Mouse (Mus musculus) adrenal gland, adult 18-20 months (tissue): ENCODE data around the gene Galnt2. TPM values are rescaled to one million over a fixed set of nuclear protein-coding genes. Genes with fewer than 3 reads are reported as not detected.

Experiments
- DNase-seq, 2 experiments: peaks; one replicate each; pipeline ENCODE4 v3.0.0; 2021 to 2022; ENCODE audit warnings: low spot score in 2 of 2
- total RNA-seq, 2 experiments: library from RNA; stranded (reverse); gene quantifications; 1 replicate in 1 of 2; 2 replicates in 1 of 2; pipeline ENCODE4 v1.2.3; 2021

Galnt2 gene
- total RNA-seq, 2 experiments from 2014 or later: 54.3 to 63.6 TPM

GRCm38 (mm10) chr8:124316466-124317136 is 85.4 kb downstream of the Galnt2 start:
- peak in 1 of 2 experiments; percentile 35 for DNase-seq

- DNase-seq: no peak
Observed at GRCm38 (mm10) chr8:124317191-124317682, 86.0 kb downstream of the Galnt2 start.

DNA sequence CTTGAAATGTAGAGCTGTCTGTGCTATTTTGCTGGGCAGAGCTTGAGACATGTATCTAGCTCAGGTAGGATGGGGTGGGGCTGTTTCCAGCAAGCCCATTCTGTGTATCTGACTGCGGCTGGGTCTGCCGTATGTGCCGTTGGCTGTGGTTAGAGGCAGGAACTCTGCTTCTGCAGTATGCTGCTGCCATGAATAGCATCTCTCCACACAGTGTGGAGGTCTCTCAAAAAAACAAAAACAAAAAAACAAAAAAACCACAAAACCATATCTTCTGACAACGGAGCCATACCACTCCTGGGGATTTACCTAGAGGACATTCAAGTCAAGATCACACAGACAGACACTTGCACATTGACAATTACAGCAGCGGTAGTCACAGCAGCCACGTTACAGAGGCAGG is 86.6 kb downstream of the Galnt2 start:
- DNase-seq: no peak

DNA sequence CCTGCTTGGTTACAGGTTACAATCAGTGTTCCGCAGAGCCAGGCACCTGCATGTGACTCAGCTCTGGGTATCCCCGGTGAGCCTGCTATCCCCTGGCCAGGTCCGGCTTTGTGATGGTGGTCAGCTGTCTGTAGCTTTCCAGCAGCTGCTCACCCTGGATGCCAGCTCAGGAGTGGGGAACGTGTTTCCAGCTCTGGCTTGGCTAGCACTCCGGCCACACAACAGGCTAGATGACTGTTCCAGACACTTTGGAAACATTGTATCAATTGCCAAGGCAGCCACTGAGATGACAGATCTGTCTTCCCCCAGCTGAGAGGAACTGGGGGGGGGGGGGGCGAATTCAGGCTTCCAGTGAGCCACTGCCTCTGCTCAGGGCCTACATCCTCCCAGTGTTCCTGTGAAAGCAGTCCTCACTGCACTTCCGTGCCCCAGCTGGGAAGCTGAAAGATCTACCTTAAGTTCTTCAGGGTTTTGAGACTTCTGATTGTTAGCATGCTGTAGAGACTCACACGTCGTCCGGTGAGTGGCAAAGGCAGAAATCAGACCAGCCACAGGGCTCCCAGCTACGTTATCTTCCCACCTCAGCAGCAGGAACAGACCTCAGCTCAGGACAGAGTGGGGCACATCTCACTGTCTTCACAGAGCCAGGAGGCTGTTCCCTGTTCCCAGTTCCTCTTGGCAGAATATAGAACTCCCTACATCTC is 87.6 kb downstream of the Galnt2 start:
- DNase-seq: no peak

GRCm38 (mm10) chr8:124319316-124319652 is 88.1 kb downstream of the Galnt2 start:
- DNase-seq: no peak

GRCm38 (mm10) chr8:124321227-124321840 is 90.1 kb downstream of the Galnt2 start:
- no peak for DNase-seq

DNA sequence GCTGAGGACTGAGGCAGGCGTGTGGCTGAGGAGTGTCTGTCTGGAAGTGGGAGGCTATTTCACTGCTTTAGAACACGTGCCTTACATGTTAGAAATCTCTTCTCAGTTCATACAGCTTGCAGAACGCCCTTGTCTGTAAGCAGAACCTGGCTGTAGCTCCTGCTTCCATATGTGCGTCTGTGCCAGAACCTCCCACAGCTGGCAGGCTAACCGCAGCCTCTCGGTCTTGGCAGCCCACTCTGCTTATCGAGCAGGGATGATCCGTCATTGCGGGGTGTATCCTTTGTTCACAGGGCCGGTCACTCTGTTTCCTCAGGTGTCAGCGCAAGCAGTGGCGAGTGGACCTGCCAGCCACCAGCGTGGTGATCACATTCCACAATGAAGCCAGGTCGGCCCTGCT is 92.2 kb downstream of the Galnt2 start:
- no peak for DNase-seq

DNA sequence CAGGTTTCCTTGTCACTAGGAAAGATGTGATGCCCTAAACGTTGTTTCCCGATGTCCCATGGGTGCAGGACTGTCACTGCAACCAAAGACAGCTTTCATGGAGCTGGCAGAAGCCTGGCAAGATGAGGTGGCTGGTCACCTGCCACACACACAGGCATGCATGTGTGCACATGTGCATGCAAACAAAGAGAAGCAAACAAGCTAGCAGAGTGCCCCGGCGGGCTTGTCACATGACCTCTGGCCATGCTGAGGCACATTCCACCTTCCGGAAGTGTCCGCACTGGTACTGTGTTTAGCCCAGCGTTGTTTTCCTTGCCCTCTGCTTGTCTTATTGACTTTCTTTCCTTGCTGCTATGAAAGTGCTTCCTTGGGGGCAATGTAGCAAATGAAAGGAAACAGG is 97.1 kb downstream of the Galnt2 start:
- DNase-seq: no peak

GRCm38 (mm10) chr8:124329690-124330089 is 98.5 kb downstream of the Galnt2 start:
- DNase-seq: no peak

DNA sequence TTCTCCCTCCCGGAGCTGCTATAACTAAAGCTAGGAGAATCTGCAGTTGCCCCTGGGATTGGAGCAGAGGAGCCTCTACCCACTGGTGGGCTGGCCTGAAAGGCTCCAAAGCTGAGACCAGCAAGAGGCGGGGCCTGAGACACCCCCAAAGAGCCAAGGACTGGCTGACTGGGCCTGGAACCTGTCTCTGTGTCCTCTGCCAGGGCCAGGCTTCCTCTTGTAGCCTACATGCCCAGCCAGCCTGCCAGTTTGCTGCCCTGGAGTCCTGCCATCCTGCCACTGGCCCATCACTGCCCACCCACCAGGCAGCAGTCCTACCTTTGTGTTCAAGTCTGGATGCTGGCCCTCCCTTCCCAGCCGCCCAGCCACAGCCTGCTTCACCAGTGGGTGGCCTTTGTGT is 99.2 kb downstream of the Galnt2 start:
- no peak for DNase-seq

DNA sequence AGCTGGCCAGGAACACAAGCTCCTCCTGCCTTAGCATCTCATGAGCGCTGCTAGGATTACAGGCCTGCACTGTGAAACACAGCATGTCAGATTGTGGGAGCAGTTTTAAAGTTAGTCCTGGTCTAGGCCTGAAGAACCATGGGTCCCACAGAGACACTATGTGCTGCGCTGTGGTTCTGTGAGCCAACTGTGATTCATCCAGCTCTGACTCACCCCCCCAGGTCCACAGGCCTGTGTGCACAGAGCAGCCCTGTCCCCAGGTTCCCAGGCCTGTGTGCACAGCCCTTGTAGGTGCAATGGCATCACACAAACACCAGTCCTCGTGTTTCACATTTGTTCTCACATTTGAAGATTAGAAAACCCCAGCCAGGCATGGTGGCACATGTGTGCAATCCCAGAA is 99.9 kb downstream of the Galnt2 start:
- no peak for DNase-seq

GRCm38 (mm10) chr8:124331706-124332105 is 100.5 kb downstream of the Galnt2 start:
- no peak for DNase-seq

DNA sequence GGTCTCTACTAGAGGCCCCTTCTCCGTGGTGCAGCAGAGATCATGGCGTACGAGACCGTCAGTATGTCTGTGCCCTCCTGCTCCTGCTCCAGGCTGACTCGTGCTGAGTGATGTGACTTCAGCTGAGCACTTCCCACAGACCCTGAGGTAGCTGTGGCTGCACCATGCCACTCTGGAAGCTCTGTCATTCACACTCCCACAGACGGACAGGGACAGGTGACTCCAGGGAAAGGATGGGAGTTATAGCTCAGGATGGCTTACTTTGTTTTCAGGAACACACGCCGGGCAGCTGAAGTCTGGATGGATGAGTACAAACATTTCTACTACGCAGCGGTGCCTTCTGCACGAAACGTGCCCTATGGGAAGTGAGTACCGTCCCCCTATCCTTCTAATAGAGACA is 105.1 kb downstream of the Galnt2 start:
- no peak for DNase-seq

DNA sequence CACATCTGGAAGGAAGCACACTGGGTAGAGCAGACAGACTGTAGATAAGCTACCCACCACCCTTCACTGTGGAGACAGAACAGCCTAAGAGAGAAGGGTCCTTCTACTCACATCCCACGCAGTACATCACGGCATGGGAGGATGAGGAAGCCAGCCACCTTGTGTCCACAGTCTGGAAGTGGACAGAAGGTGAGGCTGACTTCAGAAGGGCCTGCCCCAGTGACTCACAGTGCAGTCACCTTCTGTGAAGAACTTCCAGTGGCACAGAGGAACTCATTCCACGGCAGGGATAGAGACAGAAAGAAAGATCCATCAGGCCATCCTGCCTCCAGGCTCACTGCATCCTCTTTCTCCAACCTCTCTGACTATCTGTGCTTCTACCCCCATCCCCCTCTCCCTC is 108.6 kb downstream of the Galnt2 start:
- DNase-seq: no peak

DNA sequence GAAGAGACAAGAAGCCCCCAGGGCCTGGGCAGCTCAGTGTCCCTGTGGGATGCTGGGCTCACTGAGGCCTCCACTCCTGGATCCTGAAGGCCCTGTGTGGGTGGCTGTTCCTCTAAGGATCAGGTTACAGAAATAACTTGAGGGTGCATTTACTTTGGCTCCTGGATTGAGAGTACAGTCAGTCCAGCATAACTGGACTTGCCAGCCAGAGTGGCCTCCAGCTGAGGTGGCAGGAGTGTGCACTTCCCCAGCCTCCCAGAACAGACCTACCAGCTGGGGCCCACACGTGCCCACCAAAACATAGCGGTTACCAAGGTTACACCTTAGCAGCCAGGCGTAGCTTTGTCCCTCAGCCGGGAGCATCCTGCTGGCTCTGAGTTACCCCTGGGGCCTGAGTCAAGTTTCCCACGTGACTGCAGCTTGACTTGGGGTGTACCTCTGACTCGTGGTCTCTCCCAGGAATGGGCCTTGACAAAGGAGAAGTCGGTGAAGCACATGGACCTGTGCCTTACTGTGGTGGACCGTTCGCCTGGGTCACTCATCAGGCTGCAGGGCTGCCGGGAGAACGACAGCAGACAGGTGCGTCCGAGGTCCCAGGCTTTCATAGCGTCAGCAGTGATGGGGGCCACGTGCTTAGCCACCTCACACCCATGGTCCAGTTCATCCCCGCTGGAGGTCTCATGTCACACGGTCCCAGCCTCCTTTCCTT is 109.3 kb downstream of the Galnt2 start:
- no peak for DNase-seq

DNA sequence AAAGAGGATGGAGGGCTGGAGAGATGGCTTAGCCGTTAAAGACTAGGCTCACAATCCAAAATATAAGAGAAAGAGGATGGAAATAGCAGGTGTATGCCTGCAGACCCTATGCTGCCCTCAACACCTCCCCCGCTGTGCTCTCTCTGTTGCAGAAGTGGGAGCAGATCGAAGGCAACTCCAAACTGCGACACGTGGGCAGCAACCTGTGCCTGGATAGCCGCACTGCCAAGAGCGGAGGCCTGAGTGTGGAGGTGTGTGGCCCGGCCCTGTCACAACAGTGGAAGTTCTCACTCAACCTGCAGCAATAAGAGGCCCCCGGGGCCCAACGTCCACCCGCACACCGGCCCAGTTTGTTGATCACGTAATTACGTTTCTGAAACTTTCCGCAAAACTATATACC is 112.0 kb downstream of the Galnt2 start:
- DNase-seq: no peak

- DNase-seq: no peak
Observed at GRCm38 (mm10) chr8:124343991-124344390, 112.8 kb downstream of the Galnt2 start.

- no peak for DNase-seq
Observed at GRCm38 (mm10) chr8:124345098-124345497, 113.9 kb downstream of the Galnt2 start.

- peak; percentile 65 to 75 for DNase-seq
Observed at GRCm38 (mm10) chr8:124346852-124347523, 115.8 kb downstream of the Galnt2 start.

DNA sequence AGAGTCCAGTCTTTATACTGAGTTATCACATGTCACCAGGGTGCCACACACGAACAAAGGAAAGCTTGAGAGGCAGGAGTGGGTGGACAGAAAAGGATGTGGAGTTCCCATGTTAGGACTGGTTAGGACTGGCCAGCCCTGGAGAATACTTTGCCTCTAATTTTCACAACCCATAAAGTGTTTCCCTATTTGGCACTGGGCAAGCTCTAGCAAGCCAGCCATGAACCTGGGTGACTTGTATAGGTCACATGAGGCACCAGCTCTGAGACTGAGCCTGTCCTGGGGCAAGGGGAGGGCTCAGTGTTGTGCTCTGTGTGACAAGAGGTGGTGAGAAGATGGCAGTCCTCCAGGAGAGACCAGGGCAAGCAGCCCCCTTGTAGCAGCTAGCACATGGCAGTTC is 116.9 kb downstream of the Galnt2 start:
- DNase-seq: no peak

DNA sequence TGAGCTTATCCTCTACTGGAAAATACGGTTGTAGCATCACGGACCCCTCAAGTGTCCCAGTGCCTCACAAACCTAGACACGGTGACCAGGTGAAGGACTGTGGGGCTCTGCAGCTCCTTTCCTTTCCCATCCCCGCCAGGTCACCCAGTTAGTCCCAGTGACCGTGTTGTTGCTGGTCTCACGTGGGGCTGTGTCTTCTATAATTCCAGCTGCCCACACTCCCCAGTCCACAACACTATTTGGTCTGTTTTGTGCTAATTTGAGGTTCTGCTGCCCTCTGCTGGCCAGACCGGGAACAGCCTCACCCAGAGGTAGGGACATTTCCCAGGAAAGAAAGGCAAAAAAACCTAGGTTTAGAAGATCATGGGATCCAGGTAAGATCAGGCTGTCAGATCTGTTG is 118.5 kb downstream of the Galnt2 start:
- DNase-seq: peak; percentile 91
